Mouse (Mus musculus) bone marrow macrophage, adult 2 months (primary cell): ENCODE measurements around the gene Mboat7. TPM values are rescaled to one million over a fixed set of nuclear protein-coding genes. Genes with fewer than 3 reads are reported as not detected.
"Not testable (repeated sequence)": the region's sequence is repeated elsewhere in the genome, so short reads cannot be mapped to it uniquely, and the experiment has no call there.

Experiments used
- H3K27ac ChIP-seq: 2 replicates; pipeline ENCODE4 v1.5.1; 2012; ENCODE audit warnings: low read depth, low read length; ENCODE audit not compliant: insufficient read depth
- H3K4me1 ChIP-seq: 2 replicates; pipeline ENCODE4 v1.6.1; 2012; ENCODE audit warnings: low read length; ENCODE audit not compliant: control insufficient read depth, insufficient read depth
- H3K4me3 ChIP-seq: 2 replicates; pipeline ENCODE4 v1.5.1; 2012; ENCODE audit warnings: mild to moderate bottlenecking, low read length, moderate library complexity; ENCODE audit not compliant: insufficient read depth
- CTCF ChIP-seq: IDR thresholded peaks from 2 replicates; pipeline ENCODE4 v1.5.1; 2012; ENCODE audit warnings: low read depth, mild to moderate bottlenecking, low read length, moderate library complexity
- POLR2A ChIP-seq: IDR thresholded peaks from 2 replicates; pipeline ENCODE4 v1.6.1; 2012; ENCODE audit warnings: mild to moderate bottlenecking, low read depth, low read length, borderline replicate concordance
- polyA plus RNA-seq: library from polyadenylated mRNA; stranded (reverse); fragments of >200 nt; gene quantifications from 2 replicates; pipeline ENCODE4 v1.2.4, GENCODE M21; 2012; ENCODE audit not compliant: missing spikeins, insufficient read depth, insufficient read length

The Mboat7 gene
- polyA plus RNA-seq, 1 experiment: 93.8 TPM

DNA sequence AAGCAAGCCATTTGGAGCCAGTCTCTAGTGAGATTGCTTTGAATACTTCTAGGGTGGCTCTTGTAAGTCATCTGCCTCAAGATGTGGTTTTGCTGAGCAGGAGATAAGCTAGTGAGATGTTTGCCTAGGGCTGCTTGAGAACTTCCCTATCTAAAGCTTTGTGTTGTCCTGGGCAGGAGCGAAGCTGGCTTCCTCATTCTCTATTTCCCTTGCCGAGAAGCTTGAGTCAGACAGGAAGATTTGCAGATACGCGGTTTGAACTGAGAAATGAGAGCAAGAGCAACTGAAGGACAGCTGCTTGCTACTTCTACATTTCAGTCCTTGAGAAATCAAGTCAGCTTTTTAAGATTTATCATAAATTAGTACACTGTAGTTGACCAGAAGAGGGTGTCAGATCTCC, 13.7 kb upstream of the Mboat7 start:
- H3K4me1 ChIP-seq: peaks cover 34% of the 10 kb centered on the region
- peak overlapping the region; percentile 98 for H3K27ac ChIP-seq
- TF ChIP-seq POLR2A: no peak
- no peak for TF ChIP-seq CTCF
- peak overlapping the region; percentile 70; the same call in 1 of the 2 replicates for H3K4me3 ChIP-seq

GRCm38 (mm10) chr7:3706343-3706934, 13.1 kb upstream of the Mboat7 start:
- Histone ChIP-seq H3K4me1 (peaks cover 30% of the 10 kb centered on the region), H3K4me3 (peak overlapping the region; percentile 70), H3K27ac (peak overlapping the region; percentile 98)
- TF ChIP-seq CTCF: no peak
- TF ChIP-seq POLR2A: no peak

- H3K4me3 ChIP-seq: peak overlapping the region; percentile 70
- peak overlapping the region; percentile 98 for H3K27ac ChIP-seq
- TF ChIP-seq POLR2A (no peak), CTCF (no peak)
- peaks cover 29% of the 10 kb centered on the region for H3K4me1 ChIP-seq
Observed at GRCm38 (mm10) chr7:3705911-3706310, 12.6 kb upstream of the Mboat7 start.

- Histone ChIP-seq H3K27ac (peak overlapping the region; percentile 98), H3K4me3 (peak overlapping the region; percentile 70), H3K4me1 (peaks cover 24% of the 10 kb centered on the region)
Observed at GRCm38 (mm10) chr7:3705461-3705860, 12.1 kb upstream of the Mboat7 start.

GRCm38 (mm10) chr7:3704475-3704874, 11.2 kb upstream of the Mboat7 start:
- no peak for TF ChIP-seq CTCF
- no peak for TF ChIP-seq POLR2A
- peaks cover 19% of the 10 kb centered on the region for H3K4me1 ChIP-seq
- H3K27ac ChIP-seq: peak overlapping the region; percentile 98
- H3K4me3 ChIP-seq: peak overlapping the region; percentile 81

DNA sequence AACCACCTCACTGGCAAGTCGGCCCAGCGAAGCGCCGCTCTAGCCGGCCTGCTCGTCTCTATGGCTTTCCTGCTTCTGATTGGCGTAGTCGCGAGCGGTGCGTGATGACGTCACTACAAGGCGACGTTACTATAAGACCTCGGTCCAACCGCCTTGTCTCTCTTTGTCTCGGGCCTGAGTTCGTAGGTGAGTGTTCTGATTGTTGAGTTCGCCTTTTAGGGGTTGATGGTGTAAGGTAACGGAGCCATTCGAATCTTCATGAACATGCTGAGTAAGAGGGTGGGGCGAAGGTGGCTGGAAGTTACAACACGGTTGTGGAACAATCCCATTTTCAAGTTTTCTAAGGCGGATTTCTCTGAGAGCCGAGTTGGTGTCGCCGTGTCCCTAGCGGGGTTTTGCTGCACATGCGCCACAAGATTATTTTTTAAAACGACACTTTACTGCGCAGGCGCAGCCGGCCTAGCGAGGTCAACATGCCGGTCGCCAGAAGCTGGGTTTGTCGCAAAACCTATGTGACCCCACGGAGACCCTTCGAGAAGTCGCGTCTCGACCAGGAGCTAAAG, 10.6 kb upstream of the Mboat7 start, which contains the start of gene Rps9:
Gene Rps9 (plus strand): TSS at position 115 of the 563 bp plus-strand sequence.
- H3K4me1 ChIP-seq: peaks cover 15% of the 10 kb centered on the region
- peak within 1 kb of the TSS; percentile 81 for H3K4me3 ChIP-seq
- no peak for TF ChIP-seq CTCF
- peak; percentile 83; the same call in 1 of the 2 replicates for TF ChIP-seq POLR2A
- peak within 1 kb of the TSS; percentile 98 for H3K27ac ChIP-seq

- H3K27ac ChIP-seq: peak overlapping the region; percentile 71
- H3K4me3 ChIP-seq: peak overlapping the region; percentile 81
- peaks cover 11% of the 10 kb centered on the region for H3K4me1 ChIP-seq
- TF ChIP-seq CTCF (no peak), POLR2A (no peak)
Observed at GRCm38 (mm10) chr7:3703148-3703878, 10.0 kb upstream of the Mboat7 start.

- Histone ChIP-seq H3K4me1 (peaks cover 3% of the 10 kb centered on the region), H3K4me3 (no peak overlapping the region), H3K27ac (no peak overlapping the region)
- TF ChIP-seq POLR2A: no peak
- no peak for TF ChIP-seq CTCF
Observed at GRCm38 (mm10) chr7:3698471-3698870, 5.1 kb upstream of the Mboat7 start.

DNA sequence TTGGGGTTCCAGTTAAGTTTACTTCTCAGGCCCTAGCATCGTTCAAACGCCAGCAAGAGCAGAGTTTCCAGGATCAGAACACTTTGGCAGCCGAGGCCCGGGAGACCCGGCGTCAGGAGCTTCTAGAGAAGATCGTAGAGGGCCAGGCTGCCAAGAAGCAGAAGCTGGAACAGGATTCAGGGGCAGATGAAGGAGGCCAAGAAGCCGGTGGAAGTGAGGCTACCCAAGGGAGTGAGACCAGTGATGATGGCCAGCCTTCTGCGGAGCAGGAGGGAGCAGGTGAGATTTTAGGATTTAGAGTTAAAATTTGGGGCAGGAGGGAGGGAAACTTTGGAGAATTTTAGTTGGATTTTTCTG, 1.6 kb upstream of the Mboat7 start:
- H3K4me3 ChIP-seq: peak overlapping the region; percentile 92
- H3K27ac ChIP-seq: peak overlapping the region; percentile 46
- H3K4me1 ChIP-seq: not testable (repeated sequence)
